Mouse (Mus musculus): Measurements from ENCODE around the gene Gsk3b. TPM values are rescaled to one million over a fixed set of nuclear protein-coding genes. Genes with fewer than 3 reads are reported as not detected.
"Not testable (repeated sequence)": the region's sequence is repeated elsewhere in the genome, so short reads cannot be mapped to it uniquely, and the experiment has no call there.

Gsk3b gene
- 34.3 and 34.6 TPM in 2 replicates for polyA plus RNA-seq (2015; fragmentation: Nextera tagmentation; extraction: Ambion mirVana)

GRCm38 (mm10) chr16:38088629-38089446, at the start of gene Gsk3b:
TSS of gene Gsk3b (plus strand) at chr16:38089001.
- peak; percentile 94 for ATAC-seq
- H3K9me3 ChIP-seq (ENCODE audit: control insufficient read depth, low read length), result no peaks in the 10 kb centered on the region
- WGBS, result under 1% methylated on average over 69 of the region's 69 CpGs
- H3K36me3 ChIP-seq (ENCODE audit: control insufficient read depth, insufficient read depth, low read length), result no peaks in the 10 kb centered on the region
- H3K4me1 ChIP-seq (ENCODE audit: control insufficient read depth, insufficient read depth, low read length), result peaks cover 19% of the 10 kb centered on the region
- peak within 1 kb of the TSS; percentile 97 for H3K9ac ChIP-seq (ENCODE audit: low read depth, low read length)
- H3K4me2 ChIP-seq (ENCODE audit: low read depth, low read length), result peak within 1 kb of the TSS; percentile 62
- H3K27me3 ChIP-seq (replicated peaks; ENCODE audit: control insufficient read depth, insufficient read depth, low read length), result no peaks in the 10 kb centered on the region
- H3K27ac ChIP-seq (ENCODE audit: low read length), result peak within 1 kb of the TSS; percentile 100
- peak within 1 kb of the TSS; percentile 94 for H3K4me3 ChIP-seq (ENCODE audit: low read length)

- ATAC-seq, result no peak
- no peak overlapping the region for H3K4me3 ChIP-seq (ENCODE audit: low read length)
- H3K4me2 ChIP-seq (ENCODE audit: low read depth, low read length), result no peak overlapping the region
- H3K27ac ChIP-seq (ENCODE audit: low read length), result no peak overlapping the region
- H3K27me3 ChIP-seq (replicated peaks; ENCODE audit: control insufficient read depth, insufficient read depth, low read length), result no peaks in the 10 kb centered on the region
- no peaks in the 10 kb centered on the region for H3K4me1 ChIP-seq (ENCODE audit: control insufficient read depth, insufficient read depth, low read length)
- WGBS, result 85% methylated on average over 1 of the region's 1 CpGs
- H3K9ac ChIP-seq (ENCODE audit: low read depth, low read length), result no peak overlapping the region
- no peaks in the 10 kb centered on the region for H3K36me3 ChIP-seq (ENCODE audit: control insufficient read depth, insufficient read depth, low read length)
- no peaks in the 10 kb centered on the region for H3K9me3 ChIP-seq (ENCODE audit: control insufficient read depth, low read length)
These were observed 46.6 kb upstream of the Gsk3b start for GRCm38 (mm10) chr16:38042160-38042559.

GRCm38 (mm10) chr16:38044551-38044950, 44.2 kb upstream of the Gsk3b start:
- Histone ChIP-seq H3K9ac (ENCODE audit: low read depth, low read length) (no peak overlapping the region), H3K4me3 (ENCODE audit: low read length) (no peak overlapping the region), H3K9me3 (ENCODE audit: control insufficient read depth, low read length) (no peaks in the 10 kb centered on the region), H3K4me2 (ENCODE audit: low read depth, low read length) (no peak overlapping the region), H3K27ac (ENCODE audit: low read length) (no peak overlapping the region), H3K4me1 (ENCODE audit: control insufficient read depth, insufficient read depth, low read length) (no peaks in the 10 kb centered on the region), H3K36me3 (ENCODE audit: control insufficient read depth, insufficient read depth, low read length) (no peaks in the 10 kb centered on the region), H3K27me3 (replicated peaks; ENCODE audit: control insufficient read depth, insufficient read depth, low read length) (no peaks in the 10 kb centered on the region)
- ATAC-seq, result no peak
- WGBS, result 81% methylated on average over 5 of the region's 5 CpGs

GRCm38 (mm10) chr16:38047781-38048558, 40.8 kb upstream of the Gsk3b start:
- 0 out of 2 replicates have a peak overlapping the region, but pooled peaks have one; percentile 7 for H3K4me3 ChIP-seq (ENCODE audit: low read length)
- WGBS, result 42% methylated on average over 23 of the region's 23 CpGs

GRCm38 (mm10) chr16:38057898-38058297, 30.9 kb upstream of the Gsk3b start:
- H3K4me2 ChIP-seq (ENCODE audit: low read depth, low read length), result no peak overlapping the region
- H3K27ac ChIP-seq (ENCODE audit: low read length), result no peak overlapping the region
- H3K9me3 ChIP-seq (ENCODE audit: control insufficient read depth, low read length), result no peaks in the 10 kb centered on the region
- WGBS, result 84% methylated on average over 1 of the region's 1 CpGs
- H3K36me3 ChIP-seq (ENCODE audit: control insufficient read depth, insufficient read depth, low read length), result no peaks in the 10 kb centered on the region
- no peak overlapping the region for H3K4me3 ChIP-seq (ENCODE audit: low read length)
- no peak for ATAC-seq
- no peaks in the 10 kb centered on the region for H3K4me1 ChIP-seq (ENCODE audit: control insufficient read depth, insufficient read depth, low read length)
- no peak overlapping the region for H3K9ac ChIP-seq (ENCODE audit: low read depth, low read length)
- H3K27me3 ChIP-seq (replicated peaks; ENCODE audit: control insufficient read depth, insufficient read depth, low read length), result no peaks in the 10 kb centered on the region

More at GRCm38 (mm10) chr16:38047781-38048558, 40.8 kb upstream of the Gsk3b start:
- H3K9ac ChIP-seq (ENCODE audit: low read depth, low read length), result no peak overlapping the region
- H3K36me3 ChIP-seq (ENCODE audit: control insufficient read depth, insufficient read depth, low read length), result no peaks in the 10 kb centered on the region
- ATAC-seq, result no peak
- H3K4me2 ChIP-seq (ENCODE audit: low read depth, low read length), result peak overlapping the region; percentile 23; the same call in 1 of the 2 replicates
- no peaks in the 10 kb centered on the region for H3K4me1 ChIP-seq (ENCODE audit: control insufficient read depth, insufficient read depth, low read length)
- no peak overlapping the region for H3K27ac ChIP-seq (ENCODE audit: low read length)
- H3K9me3 ChIP-seq (ENCODE audit: control insufficient read depth, low read length), result no peaks in the 10 kb centered on the region
- H3K27me3 ChIP-seq (replicated peaks; ENCODE audit: control insufficient read depth, insufficient read depth, low read length), result no peaks in the 10 kb centered on the region

- 64% methylated on average over 3 of the region's 3 CpGs for WGBS
- Histone ChIP-seq H3K4me1 (ENCODE audit: control insufficient read depth, insufficient read depth, low read length) (no peaks in the 10 kb centered on the region), H3K4me3 (ENCODE audit: low read length) (no peak overlapping the region), H3K27me3 (replicated peaks; ENCODE audit: control insufficient read depth, insufficient read depth, low read length) (no peaks in the 10 kb centered on the region), H3K4me2 (ENCODE audit: low read depth, low read length) (no peak overlapping the region), H3K9me3 (ENCODE audit: control insufficient read depth, low read length) (no peaks in the 10 kb centered on the region), H3K9ac (ENCODE audit: low read depth, low read length) (no peak overlapping the region), H3K36me3 (ENCODE audit: control insufficient read depth, insufficient read depth, low read length) (no peaks in the 10 kb centered on the region), H3K27ac (ENCODE audit: low read length) (no peak overlapping the region)
- no peak for ATAC-seq
These were observed 30.0 kb upstream of the Gsk3b start for GRCm38 (mm10) chr16:38058836-38059235.

- H3K27ac ChIP-seq (ENCODE audit: low read length), result no peak overlapping the region
- no peaks in the 10 kb centered on the region for H3K4me1 ChIP-seq (ENCODE audit: control insufficient read depth, insufficient read depth, low read length)
- no peaks in the 10 kb centered on the region for H3K9me3 ChIP-seq (ENCODE audit: control insufficient read depth, low read length)
- H3K36me3 ChIP-seq (ENCODE audit: control insufficient read depth, insufficient read depth, low read length), result no peaks in the 10 kb centered on the region
- H3K4me2 ChIP-seq (ENCODE audit: low read depth, low read length), result no peak overlapping the region
- no peaks in the 10 kb centered on the region for H3K27me3 ChIP-seq (replicated peaks; ENCODE audit: control insufficient read depth, insufficient read depth, low read length)
- no peak overlapping the region for H3K9ac ChIP-seq (ENCODE audit: low read depth, low read length)
- WGBS, result 87% methylated on average over 4 of the region's 4 CpGs
- no peak for ATAC-seq
- no peak overlapping the region for H3K4me3 ChIP-seq (ENCODE audit: low read length)
These were observed 29.2 kb upstream of the Gsk3b start for GRCm38 (mm10) chr16:38059631-38060030.

- H3K36me3 ChIP-seq (ENCODE audit: control insufficient read depth, insufficient read depth, low read length); H3K4me3 ChIP-seq (ENCODE audit: low read length); H3K9ac ChIP-seq (ENCODE audit: low read depth, low read length); H3K9me3 ChIP-seq (ENCODE audit: control insufficient read depth, low read length); H3K4me2 ChIP-seq (ENCODE audit: low read depth, low read length); H3K4me1 ChIP-seq (ENCODE audit: control insufficient read depth, insufficient read depth, low read length); H3K27me3 ChIP-seq (replicated peaks; ENCODE audit: control insufficient read depth, insufficient read depth, low read length); H3K27ac ChIP-seq (ENCODE audit: low read length); ATAC-seq: not testable (repeated sequence)
- 79% methylated on average over 1 of the region's 5 CpGs for WGBS
These were observed 14.8 kb upstream of the Gsk3b start for GRCm38 (mm10) chr16:38073859-38074631.

- Histone ChIP-seq H3K4me2 (ENCODE audit: low read depth, low read length) (no peak overlapping the region), H3K9me3 (ENCODE audit: control insufficient read depth, low read length) (no peaks in the 10 kb centered on the region), H3K4me3 (ENCODE audit: low read length) (no peak overlapping the region), H3K27me3 (replicated peaks; ENCODE audit: control insufficient read depth, insufficient read depth, low read length) (no peaks in the 10 kb centered on the region), H3K27ac (ENCODE audit: low read length) (no peak overlapping the region), H3K9ac (ENCODE audit: low read depth, low read length) (no peak overlapping the region), H3K36me3 (ENCODE audit: control insufficient read depth, insufficient read depth, low read length) (no peaks in the 10 kb centered on the region), H3K4me1 (ENCODE audit: control insufficient read depth, insufficient read depth, low read length) (no peaks in the 10 kb centered on the region)
- no peak for ATAC-seq
- WGBS, result 62% methylated on average over 1 of the region's 1 CpGs
These were observed 8.6 kb upstream of the Gsk3b start for GRCm38 (mm10) chr16:38080201-38080600.
